Mouse (Mus musculus) retina, adult 2 months (tissue): ENCODE measurements around the gene Tomt.
A peak's percentile ranks its signal among the peaks of the same experiment; 100 is the strongest.
"Not testable (repeated sequence)": the region's sequence is repeated elsewhere in the genome, so short reads cannot be mapped to it uniquely, and the experiment has no call there.

ENCODE experiments used
- DNase-seq: peaks from one replicate; pipeline ENCODE4 v3.0.0-alpha.2; 2012; ENCODE audit warnings: low read depth, low spot score

The Tomt gene

GRCm38 (mm10) chr7:101906287-101906681 lies at the start of gene Tomt:
Gene Tomt, minus strand, starts transcription at chr7:101906359.
- DNase-seq, result no peak

DNA sequence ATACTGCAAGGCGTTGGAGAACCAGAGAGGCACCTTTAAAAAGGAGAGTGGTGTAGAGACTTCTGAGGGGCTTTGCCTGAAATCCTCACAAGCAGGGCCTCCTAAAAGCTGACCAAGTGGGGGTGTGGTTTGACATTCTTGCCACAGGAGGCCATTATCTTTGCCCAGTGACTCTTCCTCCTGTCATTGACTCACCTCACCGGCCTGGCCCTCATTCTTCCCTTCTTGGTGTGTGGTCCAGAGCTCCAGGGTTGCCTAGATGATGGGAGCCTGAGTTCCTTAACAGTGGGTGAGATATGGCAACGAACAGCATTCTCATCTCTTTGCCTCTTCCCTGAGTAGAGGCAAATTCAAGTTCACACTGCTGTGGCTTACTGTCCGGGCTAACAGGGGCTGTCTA lies 49.7 kb upstream of the Tomt start:
- no peak for DNase-seq

GRCm38 (mm10) chr7:101955276-101955675 lies 49.1 kb upstream of the Tomt start:
- no peak for DNase-seq

- no peak for DNase-seq
Measured at GRCm38 (mm10) chr7:101954163-101954562, 48.0 kb upstream of the Tomt start.

GRCm38 (mm10) chr7:101952098-101952497 lies 45.9 kb upstream of the Tomt start:
- DNase-seq, result no peak

GRCm38 (mm10) chr7:101951648-101952047 lies 45.5 kb upstream of the Tomt start:
- DNase-seq, result no peak

DNA sequence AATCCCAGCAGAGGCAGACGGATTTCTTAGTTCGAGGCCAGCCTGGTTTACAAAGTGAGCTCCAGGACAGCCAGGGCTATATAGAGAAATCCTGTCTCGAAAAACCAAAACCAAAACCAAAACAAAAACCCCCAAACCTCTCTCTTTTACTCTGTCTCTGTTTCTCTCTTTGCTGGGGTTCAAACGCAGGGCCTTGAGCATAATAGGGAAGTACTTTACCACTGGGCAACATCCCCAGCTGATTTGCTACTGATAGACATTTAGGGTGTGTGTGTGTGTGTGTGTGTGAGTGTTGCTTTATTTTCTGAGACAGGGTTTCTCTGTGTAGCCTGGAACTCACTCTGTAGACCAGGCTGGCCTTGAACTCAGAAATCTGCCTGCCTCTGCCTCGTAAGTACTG lies 42.8 kb upstream of the Tomt start:
- DNase-seq, result not testable (repeated sequence)

DNA sequence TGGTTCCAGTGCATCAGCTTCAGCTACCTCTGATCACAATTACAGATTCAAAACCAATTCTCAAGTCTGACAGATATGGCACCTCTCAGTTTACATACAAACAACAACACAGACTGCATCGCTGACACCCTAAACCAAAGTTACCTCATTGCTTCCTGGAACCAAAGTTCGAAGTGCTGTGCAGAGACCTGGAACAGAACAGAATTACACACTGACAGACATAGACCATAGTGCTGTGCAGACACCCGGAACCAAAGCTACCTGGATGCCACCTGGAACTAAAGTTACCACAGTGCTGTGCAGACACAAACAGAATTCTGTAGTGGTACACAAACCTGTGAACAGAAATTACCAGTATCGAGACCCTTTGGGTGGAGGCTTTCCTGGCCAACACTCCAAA lies 33.6 kb upstream of the Tomt start:
- no peak for DNase-seq

- no peak for DNase-seq
Measured at GRCm38 (mm10) chr7:101938348-101938747, 32.2 kb upstream of the Tomt start.

- DNase-seq, result no peak
Measured at GRCm38 (mm10) chr7:101937569-101937968, 31.4 kb upstream of the Tomt start.

- no peak for DNase-seq
Measured at GRCm38 (mm10) chr7:101936996-101937395, 30.8 kb upstream of the Tomt start.

- no peak for DNase-seq
Measured at GRCm38 (mm10) chr7:101935957-101936356, 29.8 kb upstream of the Tomt start.

DNA sequence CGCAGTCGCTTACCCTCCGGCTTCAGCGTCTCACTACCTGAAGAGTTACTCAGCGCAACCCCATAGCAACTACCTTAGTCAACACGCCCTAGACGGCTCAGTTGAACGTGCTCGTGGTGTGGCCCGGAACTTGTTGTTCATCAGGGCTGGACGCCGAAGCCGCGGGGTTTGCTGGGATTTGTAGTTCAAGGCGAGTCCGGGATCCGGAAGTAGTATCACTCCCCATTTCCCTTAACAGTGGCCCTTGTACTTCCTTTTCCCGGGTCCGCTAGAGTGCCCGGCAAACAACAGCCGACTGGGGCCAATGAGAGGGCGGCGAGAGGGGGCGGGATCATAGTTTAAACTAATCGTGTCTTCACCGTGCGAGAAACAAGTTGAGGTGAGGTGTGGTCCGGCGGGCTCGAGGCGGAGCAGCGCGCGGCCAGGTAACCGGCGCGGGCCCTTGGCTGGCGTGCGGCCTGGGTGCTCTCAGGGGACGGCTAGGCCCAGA lies 27.6 kb upstream of the Tomt start, which contains the start of the genes Lrrc51 and Numa1:
Lrrc51 (minus strand) TSS at position 145 of the 490 bp plus-strand sequence.
Numa1 (plus strand) TSS at position 361 of the 490 bp plus-strand sequence.
- peak; percentile 85 for DNase-seq

- no peak for DNase-seq
Measured at GRCm38 (mm10) chr7:101933300-101933699, 27.1 kb upstream of the Tomt start.

DNA sequence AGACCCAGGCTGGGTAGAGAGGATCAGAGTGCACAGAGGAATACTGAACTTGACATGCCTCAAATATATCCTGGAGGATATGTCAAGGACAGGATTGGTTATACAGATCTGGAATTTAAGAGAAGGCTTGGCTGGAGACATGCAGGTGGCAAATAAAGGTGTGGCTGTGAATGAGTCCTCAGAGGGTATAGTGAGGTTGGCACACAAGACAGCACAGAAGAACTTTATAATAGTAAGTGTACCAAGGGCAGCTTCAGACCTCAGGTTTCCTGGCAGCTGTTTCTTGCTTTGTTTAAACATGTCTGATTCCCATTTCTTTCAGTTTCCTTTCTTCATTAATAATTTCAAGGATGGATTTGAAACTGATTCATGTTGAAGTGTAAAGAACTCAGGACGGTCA lies 26.4 kb upstream of the Tomt start:
- DNase-seq, result no peak

DNA sequence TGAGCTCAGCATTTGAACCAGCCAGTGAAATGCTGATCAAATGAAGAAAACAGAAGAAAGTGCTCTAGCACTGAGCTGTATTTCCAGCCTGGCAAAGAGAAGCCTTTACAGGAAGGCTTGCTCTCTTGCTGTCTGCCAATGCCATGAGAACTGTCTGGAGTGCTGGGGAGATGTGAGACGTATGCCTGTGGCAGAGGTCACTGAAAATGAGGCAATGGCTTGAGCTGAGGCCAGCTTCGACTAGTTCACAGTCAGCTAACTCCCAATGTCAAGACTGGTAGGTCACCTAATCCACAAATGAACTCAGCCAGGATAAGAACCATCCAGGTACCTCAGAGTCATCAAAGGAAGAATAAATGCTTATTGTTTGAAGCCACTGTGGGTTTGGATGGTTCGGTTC lies 21.9 kb upstream of the Tomt start:
- no peak for DNase-seq

- DNase-seq, result not testable (repeated sequence)
Measured at GRCm38 (mm10) chr7:101925892-101926291, 19.7 kb upstream of the Tomt start.

DNA sequence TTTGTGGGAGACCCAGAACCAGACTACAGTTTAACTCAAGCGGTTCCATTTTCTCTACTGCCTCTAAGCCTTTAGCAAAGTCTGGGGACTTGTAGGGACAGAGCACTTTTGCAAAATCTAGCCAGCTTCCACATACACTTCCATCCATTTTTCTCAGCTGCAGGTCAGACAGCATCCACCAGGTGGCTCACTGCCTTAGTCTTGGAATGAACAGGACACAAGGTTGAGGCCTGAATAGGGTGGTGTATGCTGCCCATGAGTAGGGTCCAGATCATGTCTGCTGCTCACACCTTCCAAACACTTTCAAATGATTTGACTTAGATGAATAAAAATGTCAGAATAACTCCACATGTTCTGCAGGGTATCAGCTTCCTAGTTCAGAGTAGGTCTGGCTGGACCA lies 11.9 kb upstream of the Tomt start:
- no peak for DNase-seq

DNA sequence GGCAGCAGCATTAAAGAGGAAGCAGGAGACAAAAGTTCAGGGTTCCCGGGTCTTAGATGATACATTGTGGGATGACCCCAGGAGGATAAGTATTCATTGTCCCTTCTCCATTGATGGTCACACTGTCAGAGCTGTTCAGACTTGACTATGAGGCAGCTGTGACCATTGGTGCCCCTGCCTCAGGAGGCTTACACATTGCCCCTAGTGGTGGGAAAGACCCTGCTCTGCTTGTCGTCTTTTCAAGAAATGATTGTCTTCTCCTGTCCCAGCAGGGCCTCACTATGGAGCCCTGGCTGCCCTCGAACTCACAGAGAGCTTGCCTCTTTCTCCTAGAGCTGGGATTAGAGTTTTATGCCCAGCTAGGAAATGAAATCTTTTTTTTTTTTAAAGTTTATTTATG lies 5.8 kb upstream of the Tomt start:
- DNase-seq, result no peak

DNA sequence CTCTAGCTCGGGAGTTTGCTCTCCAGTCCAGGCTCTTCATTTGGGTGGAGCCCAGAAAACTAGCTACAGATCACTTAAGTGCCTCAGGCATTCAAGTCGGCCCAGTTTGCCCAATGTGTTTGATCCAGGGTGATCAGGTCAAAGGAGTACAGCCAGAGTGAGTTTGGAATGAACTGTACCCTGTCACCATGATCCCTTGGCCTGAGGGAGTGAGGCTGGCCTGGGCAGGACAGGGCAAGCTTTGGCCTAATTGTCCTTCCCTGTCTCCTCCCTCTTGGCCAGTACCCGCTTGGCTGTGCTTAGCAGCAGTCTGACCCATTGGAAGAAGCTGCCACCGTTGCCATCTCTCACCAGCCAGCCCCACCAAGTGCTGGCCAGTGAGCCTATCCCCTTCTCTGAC lies 4.0 kb upstream of the Tomt start:
- DNase-seq, result no peak

DNA sequence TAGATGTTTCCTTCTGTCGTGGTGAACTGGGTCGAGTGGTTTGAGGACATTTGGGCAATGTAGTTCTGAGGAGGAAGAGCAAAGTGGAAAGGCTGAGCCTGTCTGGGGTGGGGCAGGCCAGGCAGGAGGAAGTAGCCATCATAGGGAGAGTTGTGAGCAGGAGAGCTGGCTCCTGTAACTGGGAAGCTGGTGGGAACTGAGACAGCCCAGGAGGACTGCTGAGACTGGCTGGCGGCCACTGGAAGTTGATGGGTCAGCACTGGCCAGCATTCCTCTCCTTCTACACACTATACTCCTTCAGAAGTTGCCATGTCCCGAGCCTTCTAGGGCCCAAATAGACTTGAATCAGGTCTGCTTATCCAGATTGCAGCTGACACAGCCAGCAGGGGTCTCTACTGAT lies 2.2 kb upstream of the Tomt start:
- DNase-seq, result no peak

- no peak for DNase-seq
Measured at GRCm38 (mm10) chr7:101906696-101907095, 537 bp upstream of the Tomt start.

GRCm38 (mm10) chr7:101905561-101906286 lies 435 bp downstream of the Tomt start, which contains the start of gene Lamtor1:
Gene Lamtor1, plus strand, starts transcription at chr7:101905904.
- peak; percentile 97 for DNase-seq
